ENCODE assay signal across 7 mouse cellular contexts in the genomic region with DNA sequence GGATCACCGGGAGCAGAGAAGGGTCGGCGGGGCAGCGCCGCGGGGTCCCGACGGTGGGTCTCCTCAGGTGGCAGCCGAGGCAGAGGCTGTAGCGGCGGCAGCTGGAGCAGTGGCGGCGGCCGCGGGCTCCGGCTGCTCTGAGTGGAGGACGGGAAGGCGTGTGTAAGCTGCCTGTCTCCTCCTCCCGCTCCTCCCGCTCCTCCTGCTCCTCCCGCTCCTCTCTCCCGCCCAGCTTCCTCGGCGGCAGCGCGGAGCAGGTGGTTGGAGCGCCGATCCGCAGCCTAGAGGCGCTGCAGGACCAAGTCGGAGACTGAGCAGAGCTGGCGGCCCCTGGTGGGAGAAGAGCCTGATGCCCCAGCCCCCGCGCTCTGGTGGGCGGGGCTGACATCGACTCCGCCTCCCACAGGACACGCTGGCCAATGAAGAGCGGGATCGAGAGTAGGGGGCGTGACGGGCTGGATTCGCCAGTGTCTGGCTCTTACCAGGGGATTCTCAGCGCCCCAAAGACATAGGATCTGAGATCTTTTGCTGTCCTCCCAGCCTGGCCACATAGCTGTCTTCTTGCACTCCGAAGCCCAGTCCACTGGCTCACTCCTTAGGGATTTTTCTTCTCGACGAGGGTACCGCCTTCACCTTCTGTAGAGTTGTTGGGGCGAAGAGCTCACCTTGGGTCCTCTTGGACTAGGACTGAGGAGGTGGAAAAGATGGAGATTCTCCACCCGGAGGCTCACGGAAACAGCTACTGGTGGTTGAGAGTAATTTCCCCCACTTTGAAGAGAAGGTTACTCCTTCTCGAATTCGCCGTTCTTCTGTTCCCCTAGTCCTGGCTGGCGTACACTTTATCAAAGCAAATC. TPM values are rescaled to one million over a fixed set of nuclear protein-coding genes. Genes with fewer than 3 reads are reported as not detected.
A peak's percentile ranks its signal among the peaks of the same experiment; 100 is the strongest.
DNase-seq lines count a peak whose midpoint lies in the region; ATAC-seq and TF ChIP-seq lines count a peak whose summit lies in the region.

No protein-coding gene starts in this region.

- peak overlapping the region; percentile 41 for H3K9ac ChIP-seq in embryonic facial prominence, embryonic 15.5 days
- H3K9ac ChIP-seq in heart, adult 2 months (ENCODE audit: low read depth, low read length) = peak overlapping the region; percentile 26
- peak overlapping the region; percentile 64; the same call in 1 of the 2 replicates for H3K9ac ChIP-seq in limb, embryonic 12.5 days (replicated peaks)
- H3K9ac ChIP-seq in midbrain, embryonic 14.5 days (replicated peaks; ENCODE audit: low read length) = peak overlapping the region; percentile 52

- TF ChIP-seq EP300 in heart, adult 2 months (IDR thresholded peaks at IDR 0.05; ENCODE audit: insufficient read depth, low read depth, low read length) = peak; percentile 61; the same call in 1 of the 2 replicates

- no peaks in the 10 kb centered on the region for H3K9me3 ChIP-seq in embryonic facial prominence, embryonic 15.5 days (replicated peaks)
- H3K9me3 ChIP-seq in limb, embryonic 12.5 days = no peaks in the 10 kb centered on the region
- no peaks in the 10 kb centered on the region for H3K9me3 ChIP-seq in midbrain, embryonic 14.5 days (ENCODE audit: control insufficient read depth, low read length)

- peak; percentile 97 for ATAC-seq in embryonic facial prominence, embryonic 15.5 days (ENCODE audit: insufficient number of reproducible peaks, low FRiP score, low TSS enrichment, low read depth)
- ATAC-seq in limb, embryonic 12.5 days (ENCODE audit: insufficient number of reproducible peaks, insufficient read depth, low FRiP score, low TSS enrichment, low read depth) = peak; percentile 97
- ATAC-seq in midbrain, embryonic 14.5 days (ENCODE audit: low FRiP score, low TSS enrichment) = peak; percentile 97

- intact Hi-C loops in heart, adult 2 months (cut with DNase I) = loop anchor here (5.0 kb wide), 2 partner anchors 141 to 814 kb away; no protein-coding TSS in a partner anchor

- peak; percentile 54; the same call in 1 of the 2 replicates for TF ChIP-seq POLR2A in bone marrow, adult 2 months (IDR thresholded peaks at IDR 0.05; ENCODE audit: borderline replicate concordance, control insufficient read depth, low read depth, low read length)
- peak; percentile 44 for TF ChIP-seq POLR2A in heart, adult 2 months (IDR thresholded peaks at IDR 0.05; ENCODE audit: insufficient read depth, low read depth, low read length)

- no peaks in the 10 kb centered on the region for H3K27me3 ChIP-seq in embryonic facial prominence, embryonic 15.5 days
- no peaks in the 10 kb centered on the region for H3K27me3 ChIP-seq in heart, adult 2 months (ENCODE audit: control insufficient read depth, insufficient read depth, low read length)
- peaks cover 13% of the 10 kb centered on the region for H3K27me3 ChIP-seq in limb, embryonic 12.5 days
- H3K27me3 ChIP-seq in midbrain, embryonic 14.5 days (ENCODE audit: control insufficient read depth, insufficient read depth, low read length) = no peaks in the 10 kb centered on the region

- H3K27ac ChIP-seq in bone marrow, adult 2 months (ENCODE audit: control insufficient read depth, insufficient read depth, low read depth, low read length, poor library complexity) = peak overlapping the region; percentile 44
- H3K27ac ChIP-seq in embryonic facial prominence, embryonic 15.5 days (replicated peaks) = peak overlapping the region; percentile 80
- no peak overlapping the region; the same call in 1 of the 2 replicates for H3K27ac ChIP-seq in heart, adult 2 months
- H3K27ac ChIP-seq in limb, embryonic 12.5 days = no peak overlapping the region
- H3K27ac ChIP-seq in midbrain, embryonic 14.5 days (replicated peaks; ENCODE audit: low read depth, low read length) = peak overlapping the region; percentile 61

- H3K79me2 ChIP-seq in heart, adult 2 months (replicated peaks; ENCODE audit: control insufficient read depth, insufficient read depth, low read length) = no peaks in the 10 kb centered on the region

- peak; percentile 94 to 96 for DNase-seq in heart, adult 2 months
- peak; percentile 94 to 95 for DNase-seq in kidney, adult 8-10 months
- peak; percentile 97 for DNase-seq in midbrain, embryonic 14.5 days
- peak; percentile 78 for DNase-seq in spleen, adult 12 weeks (ENCODE audit: low spot score)

- peak; percentile 82 for TF ChIP-seq CTCF in bone marrow, adult 2 months (IDR thresholded peaks at IDR 0.05; ENCODE audit: control insufficient read depth, insufficient read depth, low read length)
- peak; percentile 90 for TF ChIP-seq CTCF in heart, adult 2 months (IDR thresholded peaks at IDR 0.05)

- H3K4me1 ChIP-seq in bone marrow, adult 2 months (ENCODE audit: control insufficient read depth, insufficient read depth, low read length) = no peaks in the 10 kb centered on the region
- H3K4me1 ChIP-seq in embryonic facial prominence, embryonic 15.5 days = peaks cover 23% of the 10 kb centered on the region; the same call in 1 of the 2 replicates
- H3K4me1 ChIP-seq in heart, adult 2 months (ENCODE audit: control insufficient read depth, insufficient read depth, low read length) = no peaks in the 10 kb centered on the region
- peaks cover 10% of the 10 kb centered on the region for H3K4me1 ChIP-seq in limb, embryonic 12.5 days (replicated peaks)
- H3K4me1 ChIP-seq in midbrain, embryonic 14.5 days (ENCODE audit: control insufficient read depth, insufficient read depth, low read length) = peaks cover 23% of the 10 kb centered on the region

- H3K4me2 ChIP-seq in embryonic facial prominence, embryonic 15.5 days (replicated peaks) = peak overlapping the region; percentile 83
- peak overlapping the region; percentile 74 for H3K4me2 ChIP-seq in limb, embryonic 12.5 days
- peak overlapping the region; percentile 69 for H3K4me2 ChIP-seq in midbrain, embryonic 14.5 days (ENCODE audit: low read length)

- peak overlapping the region; percentile 86 for H3K4me3 ChIP-seq in bone marrow, adult 2 months (replicated peaks; ENCODE audit: control insufficient read depth, low read depth, low read length)
- peak overlapping the region; percentile 70 for H3K4me3 ChIP-seq in embryonic facial prominence, embryonic 15.5 days (replicated peaks)
- peak overlapping the region; percentile 75 for H3K4me3 ChIP-seq in heart, adult 2 months
- H3K4me3 ChIP-seq in limb, embryonic 12.5 days (replicated peaks) = peak overlapping the region; percentile 59
- peak overlapping the region; percentile 55 for H3K4me3 ChIP-seq in midbrain, embryonic 14.5 days (replicated peaks; ENCODE audit: low read depth, low read length)

- under 1% methylated on average over 48 of the region's 55 CpGs for WGBS in bone marrow, adult 2 months
- WGBS in embryonic facial prominence, embryonic 15.5 days = under 1% methylated on average over 40 of the region's 55 CpGs
- WGBS in heart, adult 2 months = under 1% methylated on average over 55 of the region's 55 CpGs
- WGBS in limb, embryonic 12.5 days = under 1% methylated on average over 52 of the region's 55 CpGs
- under 1% methylated on average over 50 of the region's 55 CpGs for WGBS in midbrain, embryonic 14.5 days

- H3K36me3 ChIP-seq in embryonic facial prominence, embryonic 15.5 days = no peaks in the 10 kb centered on the region
- H3K36me3 ChIP-seq in heart, adult 2 months (ENCODE audit: control insufficient read depth, insufficient read depth, low read length) = no peaks in the 10 kb centered on the region
- no peaks in the 10 kb centered on the region for H3K36me3 ChIP-seq in limb, embryonic 12.5 days
- H3K36me3 ChIP-seq in midbrain, embryonic 14.5 days (ENCODE audit: control insufficient read depth, insufficient read depth, low read length) = no peaks in the 10 kb centered on the region

RNA-seq across cellular contexts. Expression of gene Alcam, which starts 0.8 kb away (rescaled TPM):
- 1.6 and 4.0 TPM in 2 replicates for polyA plus RNA-seq in bone marrow, adult 2 months (2011; ENCODE audit: insufficient read depth, insufficient read length, low replicate concordance, missing spikeins)
- polyA plus RNA-seq in embryonic facial prominence, embryonic 15.5 days (2015; fragmentation: Nextera tagmentation; extraction: Ambion mirVana) = 27.5 and 36.4 TPM in 2 replicates
- total RNA-seq in heart, adult 2 months (2021) = 1 to 10 TPM; 2.4 to 3.5 TPM
- polyA plus RNA-seq in heart, adult 2 months (2012; rRNA removed) = 1.4 and 1.5 TPM in 2 replicates
- polyA plus RNA-seq in limb, embryonic 12.5 days (2016; fragmentation: Nextera tagmentation; extraction: Ambion mirVana) = 16.5 and 17.9 TPM in 2 replicates
- 46.0 and 63.1 TPM in 2 replicates for polyA plus RNA-seq in midbrain, embryonic 14.5 days (2014; fragmentation: Nextera tagmentation; extraction: Ambion mirVana)

Comparison
In these comparisons a context has a peak if more than half of its experiments do, and no peak if none do; other contexts are left out.
1. H3K27ac ChIP-seq: peak in bone marrow, adult 2 months (single experiment), embryonic facial prominence, embryonic 15.5 days (single experiment) and midbrain, embryonic 14.5 days (single experiment); none in heart, adult 2 months (single experiment) and limb, embryonic 12.5 days (single experiment).
2. Peak in every context shown above with its lines, with median percentiles within 50 percentile points of each other: H3K4me3 ChIP-seq, ATAC-seq, H3K4me2 ChIP-seq, H3K9ac ChIP-seq and DNase-seq.